Mouse (Mus musculus) layer of hippocampus, adult 2 months (tissue): Measurements from ENCODE around the gene Sh3pxd2a. TPM values are rescaled to one million over a fixed set of nuclear protein-coding genes. Genes with fewer than 3 reads are reported as not detected.

Experiments used
- DNase-seq, 2 experiments: peaks; one replicate each; pipeline ENCODE4 v3.0.0; 2022; ENCODE audit warnings: low spot score in 2 of 2
- H3K27ac ChIP-seq: fragments of 200-600 bp; 2 replicates; pipeline ENCODE4 v1.8.1; 2022
- H3K4me3 ChIP-seq: fragments of 200-600 bp; 2 replicates; pipeline ENCODE4 v1.8.1; 2022; ENCODE audit warnings: mild to moderate bottlenecking
- CTCF ChIP-seq: fragments of 200-600 bp; conservative IDR thresholded peaks from 2 replicates; pipeline ENCODE4 v1.8.1; 2022; ENCODE audit warnings: antibody characterized with exemption, mild to moderate bottlenecking, moderate library complexity
- total RNA-seq, 2 experiments: library from RNA; stranded (reverse); gene quantifications; 2 replicates each; pipeline ENCODE4 v1.2.3; 2021

Gene Sh3pxd2a
- total RNA-seq, 2 experiments from 2014 or later = 33.0 to 35.4 TPM

DNA sequence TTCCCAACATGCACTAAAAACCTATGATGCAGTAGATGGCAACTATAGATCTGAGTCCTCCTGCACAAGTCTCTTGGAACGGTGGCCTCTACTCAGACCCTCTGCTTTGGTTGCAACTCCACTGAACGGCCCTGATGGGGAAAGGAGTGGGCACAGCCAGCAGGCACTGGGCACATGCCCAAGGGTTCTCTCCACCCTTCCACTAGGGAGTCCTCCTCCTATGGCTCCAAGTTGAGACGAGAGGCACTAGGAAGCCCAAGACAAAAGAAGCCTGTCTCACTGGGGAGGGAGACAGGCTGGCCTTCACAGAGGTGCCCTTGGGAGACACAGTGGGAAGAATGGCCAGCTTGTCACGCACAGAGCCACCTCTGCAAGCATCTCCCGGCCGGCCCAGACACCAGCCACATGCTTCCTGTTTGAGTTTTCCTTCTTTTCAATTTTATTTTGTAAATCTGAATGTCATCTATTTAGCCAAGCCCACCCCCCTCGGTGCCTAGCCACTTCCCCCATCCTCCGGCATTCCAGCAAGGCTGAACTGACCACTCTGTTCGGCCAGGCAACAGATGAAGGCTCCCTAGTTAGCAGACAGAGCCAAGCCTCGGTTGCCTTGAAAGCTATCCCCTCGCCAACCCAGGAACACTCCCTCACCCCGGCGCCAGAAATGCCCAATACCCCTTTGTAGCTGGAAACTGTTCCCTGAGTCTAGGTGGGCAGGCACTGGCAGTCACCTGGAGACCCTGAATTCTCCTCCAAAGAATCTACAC is 49.9 kb downstream of the Sh3pxd2a start:
- DNase-seq = no peak
- no peak for TF ChIP-seq CTCF
- Histone ChIP-seq H3K27ac (no peak overlapping the region), H3K4me3 (no peak overlapping the region)

DNA sequence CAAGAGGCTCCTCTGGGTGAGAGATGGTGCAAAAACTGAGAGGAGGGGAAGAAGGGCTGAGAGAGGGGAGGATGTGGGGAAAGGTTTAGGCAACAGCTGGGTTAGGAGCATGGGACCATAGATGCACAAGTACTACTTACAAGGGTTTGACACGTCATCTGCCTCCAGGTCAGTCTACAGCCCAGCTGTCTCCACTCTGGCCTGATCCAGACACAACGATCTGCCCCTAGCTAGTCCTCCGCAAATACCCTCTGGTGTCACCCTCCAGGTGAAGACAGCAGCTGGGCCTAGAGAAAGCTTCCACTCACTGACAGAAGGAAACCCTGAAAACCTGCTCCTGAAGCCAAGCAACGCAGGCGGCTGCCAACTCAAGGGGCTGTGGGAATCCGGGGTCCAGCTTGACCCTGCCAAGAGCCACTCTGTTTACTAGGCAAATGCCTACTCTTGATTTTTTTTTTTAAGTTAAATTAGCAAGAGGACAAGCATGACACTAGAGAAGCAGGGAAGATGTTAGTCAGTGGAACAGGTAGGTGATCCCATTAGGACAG is 50.7 kb downstream of the Sh3pxd2a start:
- H3K4me3 ChIP-seq = no peak overlapping the region
- no peak overlapping the region for H3K27ac ChIP-seq
- TF ChIP-seq CTCF = no peak
- DNase-seq = no peak

DNA sequence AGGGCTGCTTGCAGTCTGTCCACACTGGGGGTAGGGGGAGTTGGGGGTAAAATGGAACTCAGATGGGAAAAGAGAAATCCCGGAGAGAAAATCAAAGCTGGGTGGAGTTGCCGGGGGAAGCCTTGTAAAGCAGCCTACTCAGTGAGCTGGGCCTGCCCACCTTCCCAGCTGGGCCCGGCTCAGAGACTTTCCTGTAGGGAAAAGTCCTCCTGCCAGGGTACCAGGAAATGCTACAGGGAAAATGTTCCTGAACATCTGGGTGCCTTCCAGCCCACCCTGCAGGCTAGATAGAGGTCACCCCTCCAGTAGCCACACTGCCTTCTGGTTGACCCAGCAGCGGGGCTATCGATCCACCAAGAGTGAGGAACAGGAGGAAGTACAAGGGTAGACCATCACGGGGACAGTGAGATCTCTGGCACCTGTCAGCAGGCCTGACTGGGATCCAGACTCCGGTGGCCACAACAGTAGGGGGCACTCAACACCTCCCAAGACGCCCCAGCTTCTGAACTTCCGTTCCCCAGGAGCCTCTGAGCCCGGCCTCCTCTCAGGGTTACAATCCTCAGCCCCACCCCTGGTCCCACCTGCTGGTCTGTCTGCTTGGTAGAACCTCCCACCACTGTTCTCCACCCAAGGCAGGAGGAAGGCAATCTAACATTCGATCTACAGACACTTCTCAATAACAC is 51.5 kb downstream of the Sh3pxd2a start:
- no peak for DNase-seq
- Histone ChIP-seq H3K4me3 (no peak overlapping the region), H3K27ac (no peak overlapping the region)
- peak; percentile 25 for TF ChIP-seq CTCF

DNA sequence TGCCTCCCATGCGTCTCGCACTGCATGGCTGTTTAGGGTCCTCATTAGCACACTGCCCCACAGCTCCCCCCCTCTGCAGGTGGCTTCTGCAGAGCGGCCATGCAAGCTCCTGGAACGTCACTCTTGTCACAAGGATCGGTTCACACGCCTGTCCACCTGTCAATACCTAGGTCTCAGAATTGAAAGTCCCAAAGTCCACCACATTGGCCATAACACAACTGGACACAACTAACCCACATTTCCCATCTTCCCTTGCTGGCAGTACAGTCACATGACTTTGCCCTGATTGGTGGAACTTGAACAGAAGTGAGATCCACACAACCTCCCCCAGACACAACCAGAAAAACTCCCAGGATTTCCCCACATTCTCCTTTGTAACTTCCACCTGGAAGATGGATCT is 53.9 kb downstream of the Sh3pxd2a start:
- Histone ChIP-seq H3K27ac (no peak overlapping the region), H3K4me3 (no peak overlapping the region)
- DNase-seq = no peak
- TF ChIP-seq CTCF = no peak

DNA sequence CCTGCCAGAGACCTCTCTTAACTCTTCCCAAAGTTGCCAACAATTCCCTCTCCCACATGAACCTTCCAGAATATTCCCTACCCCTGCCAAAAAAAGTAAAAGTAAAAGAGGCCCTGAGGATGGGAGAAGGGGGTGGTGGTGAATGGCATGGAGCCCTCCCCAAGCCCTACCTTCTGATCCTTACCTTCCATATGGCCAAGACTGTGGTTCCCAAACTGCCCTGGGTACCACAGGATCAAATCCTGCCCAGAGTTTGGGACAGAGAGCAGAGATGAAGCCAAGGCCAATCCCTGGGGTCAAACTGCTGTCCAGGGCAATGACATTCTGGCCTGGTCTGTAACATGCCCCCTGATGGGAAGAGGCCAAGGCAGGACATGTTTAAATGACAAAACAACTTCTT is 55.1 kb downstream of the Sh3pxd2a start:
- H3K27ac ChIP-seq = no peak overlapping the region
- no peak overlapping the region for H3K4me3 ChIP-seq
- no peak for DNase-seq
- TF ChIP-seq CTCF = no peak

DNA sequence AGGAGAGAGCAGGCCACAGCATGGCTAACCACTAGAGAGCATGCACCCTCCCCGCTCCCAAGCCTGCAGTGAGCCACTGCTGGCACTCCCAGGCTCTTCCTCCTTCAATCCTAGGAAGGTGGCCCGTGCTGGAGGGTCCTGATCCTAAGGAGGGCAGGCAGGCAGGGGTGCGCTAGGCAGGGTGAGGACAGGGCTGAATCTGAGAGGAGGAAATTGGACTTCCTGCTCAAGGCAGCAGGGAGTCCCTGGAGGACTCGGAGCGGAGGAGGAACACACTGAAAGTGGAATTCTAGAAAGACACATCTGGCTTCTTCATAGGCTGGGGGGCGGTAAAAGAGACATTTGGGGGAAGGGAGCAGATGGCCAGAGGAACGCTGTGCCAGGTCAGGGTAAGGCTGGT is 55.5 kb downstream of the Sh3pxd2a start:
- TF ChIP-seq CTCF = no peak
- Histone ChIP-seq H3K4me3 (no peak overlapping the region), H3K27ac (no peak overlapping the region)
- DNase-seq = no peak

DNA sequence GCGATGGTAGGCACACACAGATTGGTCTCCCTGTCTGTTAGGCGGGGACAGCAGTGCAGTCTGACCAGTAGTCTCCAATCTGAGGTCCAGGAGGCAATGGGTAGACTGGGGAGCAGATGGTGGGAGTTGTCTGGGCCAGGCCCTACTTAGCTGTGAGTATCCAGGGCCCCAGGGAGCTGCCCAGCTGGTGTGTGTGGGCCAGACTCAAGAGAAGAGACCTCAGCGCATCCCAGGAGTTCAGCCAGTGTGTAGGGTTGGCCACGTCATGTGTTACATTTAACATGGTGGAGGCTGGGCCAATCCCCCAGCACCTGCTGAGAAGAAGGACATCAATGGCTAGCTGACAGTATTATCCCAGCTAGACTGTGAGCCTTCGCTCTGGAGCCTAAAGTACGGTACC is 56.9 kb downstream of the Sh3pxd2a start:
- no peak for TF ChIP-seq CTCF
- DNase-seq = no peak

DNA sequence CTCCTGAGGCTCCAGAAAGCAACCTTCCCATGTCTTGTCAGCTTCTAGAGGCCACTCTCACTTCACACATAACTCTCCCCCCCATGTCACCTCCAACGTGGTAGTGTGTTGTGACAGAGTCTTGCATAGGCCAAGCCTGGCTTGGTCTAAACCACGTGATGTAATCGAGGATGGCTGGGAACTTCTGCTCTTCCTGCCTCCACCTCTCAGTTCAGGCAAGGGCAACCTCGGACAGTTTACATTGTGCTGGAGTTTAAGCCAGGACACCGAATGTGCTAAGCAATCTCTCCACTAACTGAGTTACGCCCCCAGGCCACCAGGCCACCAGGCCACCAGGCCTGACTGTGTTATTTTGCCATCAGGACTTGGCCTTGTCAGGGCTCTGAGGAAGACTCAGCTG is 57.7 kb downstream of the Sh3pxd2a start:
- TF ChIP-seq CTCF = no peak
- no peak for DNase-seq
- H3K4me3 ChIP-seq = no peak overlapping the region
- no peak overlapping the region for H3K27ac ChIP-seq

More for the DNA sequence above, 56.9 kb downstream of the Sh3pxd2a start:
- no peak overlapping the region for H3K27ac ChIP-seq
- H3K4me3 ChIP-seq = no peak overlapping the region

DNA sequence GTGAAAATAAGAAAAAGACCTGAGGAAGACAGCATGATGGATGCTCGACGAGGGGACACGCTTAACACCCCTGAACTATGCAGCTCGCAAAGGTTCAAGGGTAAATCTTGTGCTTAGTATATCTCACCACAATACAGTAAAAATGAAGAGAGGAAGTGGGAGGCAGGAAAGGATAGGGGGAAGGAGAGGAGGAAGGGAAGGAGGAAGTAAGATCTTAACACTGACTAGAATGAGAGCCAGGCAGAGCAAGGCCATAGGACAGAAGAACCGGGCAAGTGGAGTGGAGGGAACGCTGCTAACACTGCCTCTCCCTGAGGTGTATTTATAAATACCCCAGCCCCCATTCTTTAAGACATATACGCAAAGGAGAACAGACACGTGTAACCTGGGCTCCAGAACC is 58.7 kb downstream of the Sh3pxd2a start:
- no peak for TF ChIP-seq CTCF
- Histone ChIP-seq H3K4me3 (no peak overlapping the region), H3K27ac (no peak overlapping the region)
- DNase-seq = no peak

DNA sequence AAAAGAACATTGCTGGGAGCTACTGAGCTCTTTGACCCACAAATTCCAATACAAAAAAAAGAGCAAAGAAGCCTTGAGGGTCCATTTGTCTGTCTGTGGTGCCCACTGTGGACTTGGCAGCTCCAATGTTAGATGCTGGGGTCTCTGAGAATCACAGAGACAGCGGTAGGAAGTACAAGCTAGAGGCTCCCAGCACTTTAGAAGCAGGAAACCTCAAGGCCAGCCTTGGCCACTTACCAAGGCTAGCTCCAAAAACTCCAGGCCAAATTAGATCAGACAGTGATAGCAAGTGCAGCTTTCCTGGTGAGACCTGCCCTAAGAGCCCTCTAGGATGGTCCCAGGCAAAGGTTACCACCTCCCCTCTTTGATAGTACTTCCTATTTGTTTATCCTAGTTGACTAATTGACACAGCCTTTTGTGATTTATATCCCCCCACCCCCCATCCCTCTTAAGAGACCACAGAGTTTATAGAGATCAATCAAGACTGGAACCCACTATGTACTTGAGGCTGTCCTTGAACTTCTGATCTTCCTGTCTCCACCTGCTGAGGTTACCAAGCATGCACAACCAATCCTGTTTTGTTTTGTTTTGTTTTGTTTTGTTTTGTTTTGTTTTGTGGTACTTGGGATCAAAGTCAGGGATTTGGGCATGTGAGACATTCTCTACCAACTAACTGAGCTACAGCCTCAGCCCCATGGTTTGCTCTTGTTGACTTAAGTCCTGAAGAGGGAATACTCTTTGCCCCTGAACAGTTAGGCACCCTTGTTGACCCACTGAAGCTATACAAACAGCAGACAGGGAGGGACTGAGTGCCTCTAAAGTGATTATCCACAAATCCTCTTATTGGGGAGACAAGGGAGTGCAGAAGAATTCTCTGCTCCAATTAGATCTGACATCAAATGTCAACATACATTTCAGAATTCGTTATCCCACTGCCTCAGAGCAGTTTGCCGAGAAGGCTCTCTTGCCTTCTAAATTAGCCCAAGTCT is 60.5 kb downstream of the Sh3pxd2a start:
- no peak for DNase-seq
- Histone ChIP-seq H3K4me3 (no peak overlapping the region), H3K27ac (no peak overlapping the region)
- TF ChIP-seq CTCF = no peak

DNA sequence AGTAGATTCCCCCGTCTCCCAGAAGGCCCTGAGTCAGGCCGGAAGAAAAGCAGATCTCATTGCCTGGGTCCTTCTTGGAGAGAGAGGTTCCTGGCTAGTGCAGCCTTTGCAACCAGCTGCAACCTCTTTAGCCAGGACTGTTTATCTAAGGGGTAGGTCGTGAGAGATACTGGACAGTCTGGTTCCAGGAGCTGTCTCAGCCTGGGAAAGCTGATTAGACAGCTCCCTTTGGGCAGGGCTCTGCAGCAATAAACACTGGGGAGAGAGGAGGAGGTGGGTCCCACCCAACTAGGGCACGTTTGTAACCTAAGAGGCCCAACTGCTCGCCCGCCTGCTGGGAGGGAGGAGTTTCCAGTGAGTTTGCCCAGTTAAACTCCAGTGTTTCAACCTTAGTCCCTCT is 61.2 kb downstream of the Sh3pxd2a start:
- DNase-seq = no peak
- Histone ChIP-seq H3K27ac (no peak overlapping the region), H3K4me3 (no peak overlapping the region)
- no peak for TF ChIP-seq CTCF

DNA sequence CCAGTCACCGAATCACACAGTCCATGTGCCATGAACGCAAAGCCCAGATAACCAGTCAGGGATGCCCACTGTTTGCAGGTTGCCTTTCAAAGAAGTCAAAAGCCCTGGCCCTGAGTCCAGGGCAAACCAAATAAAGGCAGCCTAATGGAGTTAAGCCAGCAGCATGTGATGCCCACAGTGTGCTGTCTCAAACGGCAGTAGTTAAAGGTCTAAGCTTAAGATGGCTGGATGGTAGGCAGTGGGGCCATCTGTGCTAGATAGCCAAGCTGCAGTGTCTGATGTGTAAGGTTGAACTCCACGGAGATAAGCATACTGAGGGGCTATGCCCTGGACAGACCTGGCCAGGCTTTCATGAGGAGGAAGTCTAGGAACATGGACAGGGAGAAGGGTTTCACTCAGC is 61.7 kb downstream of the Sh3pxd2a start:
- TF ChIP-seq CTCF = no peak
- no peak overlapping the region for H3K27ac ChIP-seq
- no peak for DNase-seq
- no peak overlapping the region for H3K4me3 ChIP-seq

DNA sequence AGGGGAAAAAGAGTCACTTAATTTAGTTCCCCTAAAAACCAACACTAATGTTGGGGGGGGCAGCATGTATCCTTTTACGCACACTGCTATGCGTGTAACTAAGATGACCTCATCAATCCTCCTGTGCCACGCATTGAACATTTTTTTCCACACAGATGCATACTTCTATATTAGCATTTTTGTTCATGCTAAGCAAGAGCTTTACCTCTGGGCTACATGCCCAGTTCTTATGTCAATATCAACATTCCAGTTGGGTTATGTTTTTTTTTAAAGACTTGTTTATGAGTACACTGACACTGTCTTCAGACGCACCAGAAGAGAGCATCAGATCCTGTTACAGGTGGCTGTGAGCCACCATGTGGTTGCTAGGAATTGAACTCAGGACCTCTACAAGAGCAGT is 64.5 kb downstream of the Sh3pxd2a start:
- no peak for DNase-seq
- H3K27ac ChIP-seq = no peak overlapping the region
- no peak for TF ChIP-seq CTCF
- H3K4me3 ChIP-seq = no peak overlapping the region
